ENCODE assay signal across 24 mouse cellular contexts in the genomic region with DNA sequence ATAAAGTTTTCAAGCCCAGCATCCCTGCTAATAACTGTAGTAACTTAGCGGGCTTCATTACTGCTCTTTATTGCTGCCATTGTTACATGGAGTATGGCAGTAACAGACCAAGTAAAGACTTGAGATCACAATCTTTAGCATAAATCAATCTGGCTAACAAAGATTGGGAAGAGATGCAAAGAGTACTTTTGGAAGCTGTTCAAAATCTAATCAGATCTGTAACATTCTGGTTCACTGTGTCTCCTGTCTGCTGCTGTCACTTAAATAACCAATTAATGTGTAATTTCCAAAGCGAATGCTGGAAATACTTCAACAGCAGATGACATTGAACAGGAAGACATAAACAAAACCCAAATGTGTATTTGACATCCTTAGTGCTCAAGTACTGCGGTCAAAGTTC.
A peak's percentile ranks its signal among the peaks of the same experiment; 100 is the strongest.
DNase-seq lines count a peak whose midpoint lies in the region; ATAC-seq and TF ChIP-seq lines count a peak whose summit lies in the region.
"Had no signal": no experiment of that assay in that cellular context is flagged by ENCODE, and none has a peak within 500 bp of the region (broad histone marks: within the 10 kb centered on the region; RNA-seq: fewer than 3 reads in every experiment).

No protein-coding gene starts in this region.

- H3K4me3 ChIP-seq in forebrain, embryonic 13.5 days = no peak overlapping the region
- H3K4me3 ChIP-seq in forebrain, embryonic 12.5 days (replicated peaks) = no peak overlapping the region
- H3K4me3 ChIP-seq in liver, adult 2 months (ENCODE audit: insufficient read depth, low read depth, low read length) = no peak overlapping the region
- no peak overlapping the region for H3K4me3 ChIP-seq in liver, embryonic 11.5 days (ENCODE audit: low read depth, low read length)
- no peak overlapping the region for H3K4me3 ChIP-seq in forebrain, embryonic 16.5 days (replicated peaks; ENCODE audit: low read length)
- H3K4me3 ChIP-seq in kidney, adult 2 months (ENCODE audit: insufficient read depth, low read depth, low read length) = no peak overlapping the region
- H3K4me3 ChIP-seq: embryonic facial prominence, embryonic 13.5 days; hindbrain, embryonic 13.5 days; intestine, embryonic 15.5 days; limb, embryonic 12.5 days; liver, embryonic 13.5 days had no signal

- H3K9me3 ChIP-seq in forebrain, embryonic 13.5 days (replicated peaks) = peaks cover 4% of the 10 kb centered on the region
- H3K9me3 ChIP-seq in forebrain, embryonic 12.5 days = no peaks in the 10 kb centered on the region
- H3K9me3 ChIP-seq in liver, embryonic 11.5 days (ENCODE audit: control insufficient read depth, low read length) = no peaks in the 10 kb centered on the region
- peaks cover 2% of the 10 kb centered on the region; the same call in 1 of the 2 replicates for H3K9me3 ChIP-seq in forebrain, embryonic 16.5 days (ENCODE audit: control insufficient read depth, low read length)
- H3K9me3 ChIP-seq: intestine, embryonic 15.5 days; liver, embryonic 13.5 days had no signal

- H3K9ac ChIP-seq in forebrain, embryonic 13.5 days = no peak overlapping the region
- H3K9ac ChIP-seq in forebrain, embryonic 12.5 days = no peak overlapping the region
- no peak overlapping the region for H3K9ac ChIP-seq in liver, adult 2 months (ENCODE audit: low read depth, low read length)
- no peak overlapping the region for H3K9ac ChIP-seq in liver, embryonic 11.5 days (ENCODE audit: low read depth, low read length)
- H3K9ac ChIP-seq in forebrain, embryonic 16.5 days (replicated peaks; ENCODE audit: low read depth, low read length) = no peak overlapping the region
- H3K9ac ChIP-seq: embryonic facial prominence, embryonic 13.5 days; hindbrain, embryonic 13.5 days; intestine, embryonic 15.5 days; limb, embryonic 12.5 days; liver, embryonic 13.5 days had no signal

- no peaks in the 10 kb centered on the region for H3K79me2 ChIP-seq in liver, adult 2 months (ENCODE audit: control insufficient read depth, insufficient read depth, low read length)

- 76% methylated on average over 3 of the region's 3 CpGs for WGBS in forebrain, embryonic 13.5 days
- 82% methylated on average over 3 of the region's 3 CpGs for WGBS in forebrain, embryonic 12.5 days
- WGBS in liver, adult 2 months = 84% methylated on average over 3 of the region's 3 CpGs
- WGBS in liver, embryonic 11.5 days = 78% methylated on average over 3 of the region's 3 CpGs
- 49% methylated on average over 3 of the region's 3 CpGs for WGBS in forebrain, embryonic 16.5 days
- 63% methylated on average over 3 of the region's 3 CpGs for WGBS in kidney, adult 2 months

- H3K36me3 ChIP-seq in forebrain, embryonic 13.5 days (ENCODE audit: poor library complexity, severe bottlenecking) = no peaks in the 10 kb centered on the region
- H3K36me3 ChIP-seq in forebrain, embryonic 12.5 days (replicated peaks) = no peaks in the 10 kb centered on the region
- no peaks in the 10 kb centered on the region for H3K36me3 ChIP-seq in liver, adult 2 months (ENCODE audit: control insufficient read depth, insufficient read depth, low read length)
- H3K36me3 ChIP-seq in liver, embryonic 11.5 days (ENCODE audit: control insufficient read depth, insufficient read depth, low read length) = no peaks in the 10 kb centered on the region
- no peaks in the 10 kb centered on the region for H3K36me3 ChIP-seq in forebrain, embryonic 16.5 days (ENCODE audit: control insufficient read depth, insufficient read depth)
- no peaks in the 10 kb centered on the region for H3K36me3 ChIP-seq in kidney, adult 2 months (ENCODE audit: control insufficient read depth, insufficient read depth, low read length)
- H3K36me3 ChIP-seq: embryonic facial prominence, embryonic 13.5 days; hindbrain, embryonic 13.5 days; intestine, embryonic 15.5 days; limb, embryonic 12.5 days; liver, embryonic 13.5 days had no signal

- peak; percentile 12 for DNase-seq in liver, adult 2 months (ENCODE audit: extremely low read depth, low read depth, low spot score)
- DNase-seq in liver, embryonic 11.5 days (ENCODE audit: low spot score) = no peak
- DNase-seq in MN1 (ENCODE audit: low spot score) = peak; percentile 89
- no peak for DNase-seq in frontal cortex, adult 2 months (ENCODE audit: extremely low spot score in 1 of 2, low spot score in 1 of 2)
- no peak for DNase-seq in kidney, adult 2 months
- DNase-seq: adrenal gland, postnatal 25 days; cerebellum, adult 11-12 months; gastrocnemius, postnatal 14 days; heart, adult 18-20 months; kidney, adult 9 months; kidney, postnatal 4 days; liver, embryonic 13.5 days; right cerebral cortex, postnatal 25 days; spleen, adult 18-20 months; thymus, postnatal 14 days had no signal

- no peaks in the 10 kb centered on the region for H3K27me3 ChIP-seq in forebrain, embryonic 13.5 days
- no peaks in the 10 kb centered on the region for H3K27me3 ChIP-seq in forebrain, embryonic 12.5 days
- H3K27me3 ChIP-seq in liver, adult 2 months (ENCODE audit: control insufficient read depth, insufficient read depth, low read length) = no peaks in the 10 kb centered on the region
- no peaks in the 10 kb centered on the region for H3K27me3 ChIP-seq in liver, embryonic 11.5 days (replicated peaks; ENCODE audit: control insufficient read depth, insufficient read depth, low read length)
- H3K27me3 ChIP-seq in forebrain, embryonic 16.5 days (replicated peaks; ENCODE audit: control insufficient read depth, insufficient read depth, low read length) = no peaks in the 10 kb centered on the region
- H3K27me3 ChIP-seq in kidney, adult 2 months (replicated peaks; ENCODE audit: control insufficient read depth, insufficient read depth, low read length) = no peaks in the 10 kb centered on the region
- H3K27me3 ChIP-seq: embryonic facial prominence, embryonic 13.5 days; hindbrain, embryonic 13.5 days; intestine, embryonic 15.5 days; limb, embryonic 12.5 days; liver, embryonic 13.5 days had no signal

- TF ChIP-seq POLR2A in liver, adult 2 months (IDR thresholded peaks at IDR 0.05; ENCODE audit: extremely low read depth, insufficient read depth, low read length) = no peak
- TF ChIP-seq POLR2A in kidney, adult 2 months (IDR thresholded peaks at IDR 0.05; ENCODE audit: low read depth, low read length) = no peak

- H3K4me1 ChIP-seq in forebrain, embryonic 13.5 days = no peaks in the 10 kb centered on the region
- no peaks in the 10 kb centered on the region for H3K4me1 ChIP-seq in forebrain, embryonic 12.5 days
- no peaks in the 10 kb centered on the region for H3K4me1 ChIP-seq in liver, adult 2 months (ENCODE audit: control insufficient read depth, insufficient read depth, low read length)
- no peaks in the 10 kb centered on the region for H3K4me1 ChIP-seq in liver, embryonic 11.5 days (replicated peaks; ENCODE audit: control insufficient read depth, insufficient read depth, low read length)
- peaks cover 6% of the 10 kb centered on the region; the same call in 1 of the 2 replicates for H3K4me1 ChIP-seq in forebrain, embryonic 16.5 days (replicated peaks; ENCODE audit: control insufficient read depth, insufficient read depth, low read length)
- H3K4me1 ChIP-seq in kidney, adult 2 months (ENCODE audit: control insufficient read depth, insufficient read depth, low read length) = no peaks in the 10 kb centered on the region
- H3K4me1 ChIP-seq: embryonic facial prominence, embryonic 13.5 days; hindbrain, embryonic 13.5 days; intestine, embryonic 15.5 days; limb, embryonic 12.5 days; liver, embryonic 13.5 days had no signal

- no peak overlapping the region for H3K4me2 ChIP-seq in forebrain, embryonic 13.5 days
- no peak overlapping the region for H3K4me2 ChIP-seq in forebrain, embryonic 12.5 days
- no peak overlapping the region for H3K4me2 ChIP-seq in liver, embryonic 11.5 days
- H3K4me2 ChIP-seq in forebrain, embryonic 16.5 days (ENCODE audit: low read length) = no peak overlapping the region
- H3K4me2 ChIP-seq: embryonic facial prominence, embryonic 13.5 days; hindbrain, embryonic 13.5 days; intestine, embryonic 15.5 days; limb, embryonic 12.5 days; liver, embryonic 13.5 days; midbrain, embryonic 11.5 days had no signal

- ATAC-seq in forebrain, embryonic 13.5 days = peak; percentile 85
- ATAC-seq in forebrain, embryonic 12.5 days (ENCODE audit: low FRiP score) = no peak
- no peak for ATAC-seq in liver, embryonic 11.5 days (replicated peaks; ENCODE audit: low FRiP score)
- ATAC-seq in forebrain, embryonic 16.5 days = peak; percentile 87
- ATAC-seq: intestine, embryonic 15.5 days; lung, postnatal 0 days had no signal

- TF ChIP-seq CTCF in liver, adult 2 months (IDR thresholded peaks at IDR 0.05; ENCODE audit: low read depth, low read length) = no peak
- TF ChIP-seq CTCF in kidney, adult 2 months (conservative IDR thresholded peaks at IDR 0.05; ENCODE audit: insufficient read depth, insufficient read length, low read depth, low read length) = no peak

- no peak overlapping the region for H3K27ac ChIP-seq in forebrain, embryonic 13.5 days
- H3K27ac ChIP-seq in forebrain, embryonic 12.5 days = no peak overlapping the region
- H3K27ac ChIP-seq in liver, adult 2 months (replicated peaks; ENCODE audit: insufficient read depth, low read depth, low read length) = no peak overlapping the region
- no peak overlapping the region for H3K27ac ChIP-seq in liver, embryonic 11.5 days (ENCODE audit: low read depth, low read length)
- H3K27ac ChIP-seq in forebrain, embryonic 16.5 days (ENCODE audit: low read length) = peak overlapping the region; percentile 39
- H3K27ac ChIP-seq in kidney, adult 2 months (ENCODE audit: insufficient read depth, low read depth, low read length) = no peak overlapping the region
- H3K27ac ChIP-seq: embryonic facial prominence, embryonic 13.5 days; hindbrain, embryonic 13.5 days; intestine, embryonic 15.5 days; limb, embryonic 12.5 days; liver, embryonic 13.5 days had no signal

Comparison
In these comparisons a context has a peak if more than half of its experiments do, and no peak if none do; other contexts are left out.
1. ATAC-seq: peak in forebrain, embryonic 13.5 days (single experiment) and forebrain, embryonic 16.5 days (single experiment); none in forebrain, embryonic 12.5 days (single experiment) and liver, embryonic 11.5 days (single experiment).
2. DNase-seq: peak in liver, adult 2 months (single experiment) and MN1 (single experiment); none in liver, embryonic 11.5 days (single experiment), frontal cortex, adult 2 months (0 of 2) and kidney, adult 2 months (single experiment).